Mouse (Mus musculus): ENCODE results near the gene Cwc27. TPM values are rescaled to one million over a fixed set of nuclear protein-coding genes. Genes with fewer than 3 reads are reported as not detected.

Cwc27 gene
- polyA plus RNA-seq, 1 experiment from 2014 or later, result 28.6 TPM

DNA sequence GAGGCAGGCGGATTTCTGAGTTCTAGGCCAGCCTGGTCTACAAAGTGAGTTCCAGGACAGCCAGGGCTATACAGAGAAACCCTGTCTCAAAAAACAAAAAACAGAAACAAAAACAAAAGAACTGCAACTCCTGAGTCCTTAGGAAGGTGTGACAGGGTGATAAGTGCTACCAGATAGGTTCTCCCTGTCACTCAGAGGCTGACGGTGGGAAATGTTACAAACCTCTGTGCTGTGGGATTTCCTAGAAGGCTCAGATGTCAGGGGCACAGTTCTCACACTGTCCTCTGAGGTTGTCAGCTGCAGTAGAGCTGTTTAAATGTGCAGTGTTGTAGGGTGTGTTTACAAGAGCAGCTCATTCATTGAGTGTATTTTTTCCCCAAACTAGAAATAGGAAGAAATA, 8.5 kb upstream of the Cwc27 start:
- peaks cover 13% of the 10 kb centered on the region for H3K36me3 ChIP-seq (ENCODE audit: control insufficient read depth, insufficient read depth)
- no peak overlapping the region for H3K4me2 ChIP-seq (ENCODE audit: low read length)
- H3K9ac ChIP-seq (replicated peaks; ENCODE audit: low read depth, low read length), result no peak overlapping the region
- H3K9me3 ChIP-seq (ENCODE audit: control insufficient read depth, low read length), result no peaks in the 10 kb centered on the region
- H3K4me1 ChIP-seq (replicated peaks; ENCODE audit: control insufficient read depth, insufficient read depth, low read length), result peaks cover 6% of the 10 kb centered on the region; the same call in 1 of the 2 replicates
- no peak overlapping the region for H3K4me3 ChIP-seq (replicated peaks; ENCODE audit: low read length)
- no peak for ATAC-seq
- 88% methylated on average over 2 of the region's 2 CpGs for whole genome bisulfite sequencing
- H3K27ac ChIP-seq (ENCODE audit: low read length), result no peak overlapping the region
- no peaks in the 10 kb centered on the region for H3K27me3 ChIP-seq (replicated peaks; ENCODE audit: control insufficient read depth, insufficient read depth, low read length)

DNA sequence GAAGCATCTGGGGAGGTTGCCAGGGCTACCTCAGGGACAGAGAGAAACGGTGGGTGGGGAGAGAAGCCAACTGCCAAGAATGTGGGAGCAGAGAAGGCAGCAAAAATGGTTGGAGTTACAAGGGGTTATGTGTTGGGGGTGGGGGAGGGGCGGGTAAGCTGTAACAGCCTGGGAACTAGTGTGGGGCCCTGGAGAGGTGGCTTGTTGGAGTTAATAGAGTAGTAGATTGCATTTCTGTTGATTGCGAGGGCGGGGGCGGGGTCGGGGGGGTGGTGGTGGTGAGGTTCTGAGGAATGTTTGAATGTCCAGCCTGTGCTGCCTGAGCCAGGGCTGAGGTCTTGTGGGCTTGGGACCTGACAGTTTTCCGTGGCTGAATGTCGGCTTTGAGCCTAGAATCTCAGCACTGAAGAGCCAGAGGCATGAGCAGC, 5.5 kb upstream of the Cwc27 start:
- H3K4me2 ChIP-seq (ENCODE audit: low read length), result no peak overlapping the region
- no peak for ATAC-seq
- H3K9ac ChIP-seq (replicated peaks; ENCODE audit: low read depth, low read length), result no peak overlapping the region
- WGBS, result 42% methylated on average over 8 of the region's 8 CpGs
- no peaks in the 10 kb centered on the region for H3K9me3 ChIP-seq (ENCODE audit: control insufficient read depth, low read length)
- no peak overlapping the region for H3K4me3 ChIP-seq (replicated peaks; ENCODE audit: low read length)
- no peak overlapping the region for H3K27ac ChIP-seq (ENCODE audit: low read length)
- H3K27me3 ChIP-seq (replicated peaks; ENCODE audit: control insufficient read depth, insufficient read depth, low read length), result no peaks in the 10 kb centered on the region
- peaks cover 16% of the 10 kb centered on the region for H3K4me1 ChIP-seq (replicated peaks; ENCODE audit: control insufficient read depth, insufficient read depth, low read length)
- no peaks in the 10 kb centered on the region for H3K36me3 ChIP-seq (ENCODE audit: control insufficient read depth, insufficient read depth)

DNA sequence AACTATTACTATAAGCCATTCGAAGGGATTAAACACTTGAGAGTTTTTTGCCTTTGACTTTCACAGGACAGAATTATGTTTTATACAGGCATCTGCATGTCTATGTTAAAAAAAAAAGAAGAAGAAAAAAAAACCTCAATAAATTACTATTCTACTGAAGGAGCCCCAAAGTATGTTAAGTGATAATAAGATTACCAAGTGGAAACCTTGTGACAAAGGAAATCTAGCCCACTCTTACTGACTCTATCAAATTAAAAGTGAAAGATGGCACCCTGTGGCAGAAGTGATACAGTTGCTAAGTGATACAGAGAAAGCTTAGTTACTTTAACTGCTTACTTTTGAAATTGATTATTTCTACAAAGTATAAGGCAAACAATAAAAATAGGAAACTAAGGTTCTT, 5.0 kb upstream of the Cwc27 start:
- Histone ChIP-seq H3K4me1 (replicated peaks; ENCODE audit: control insufficient read depth, insufficient read depth, low read length) (peaks cover 17% of the 10 kb centered on the region), H3K36me3 (ENCODE audit: control insufficient read depth, insufficient read depth) (no peaks in the 10 kb centered on the region), H3K9ac (replicated peaks; ENCODE audit: low read depth, low read length) (no peak overlapping the region), H3K27me3 (replicated peaks; ENCODE audit: control insufficient read depth, insufficient read depth, low read length) (no peaks in the 10 kb centered on the region), H3K27ac (ENCODE audit: low read length) (no peak overlapping the region), H3K4me2 (ENCODE audit: low read length) (no peak overlapping the region), H3K4me3 (replicated peaks; ENCODE audit: low read length) (no peak overlapping the region), H3K9me3 (ENCODE audit: control insufficient read depth, low read length) (no peaks in the 10 kb centered on the region)
- ATAC-seq, result no peak
- 89% methylated on average over 1 of the region's 1 CpGs for WGBS

DNA sequence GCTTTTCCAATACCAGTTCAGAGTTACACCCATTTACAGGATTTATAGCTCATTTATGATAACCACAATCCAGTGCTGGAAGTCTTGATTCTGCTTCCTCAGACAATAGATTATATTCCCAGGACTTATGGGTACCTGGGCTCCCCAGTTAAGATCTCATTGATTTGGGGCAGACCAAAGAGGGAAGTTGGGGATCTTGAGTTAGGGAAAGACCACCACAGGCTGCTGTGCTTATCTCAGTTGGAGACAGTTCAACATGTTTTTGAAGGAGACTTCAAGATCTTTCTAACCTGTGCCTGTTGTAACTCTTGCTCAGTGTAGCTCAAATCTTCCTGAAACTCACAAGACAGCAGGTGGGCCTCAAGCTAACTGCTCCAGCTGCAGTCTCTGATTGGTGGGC, 4.2 kb upstream of the Cwc27 start:
- Histone ChIP-seq H3K4me1 (replicated peaks; ENCODE audit: control insufficient read depth, insufficient read depth, low read length) (peaks cover 18% of the 10 kb centered on the region), H3K4me3 (replicated peaks; ENCODE audit: low read length) (no peak overlapping the region), H3K27ac (ENCODE audit: low read length) (no peak overlapping the region), H3K9me3 (ENCODE audit: control insufficient read depth, low read length) (no peaks in the 10 kb centered on the region), H3K36me3 (ENCODE audit: control insufficient read depth, insufficient read depth) (no peaks in the 10 kb centered on the region), H3K4me2 (ENCODE audit: low read length) (no peak overlapping the region), H3K9ac (replicated peaks; ENCODE audit: low read depth, low read length) (no peak overlapping the region), H3K27me3 (replicated peaks; ENCODE audit: control insufficient read depth, insufficient read depth, low read length) (no peaks in the 10 kb centered on the region)
- ATAC-seq, result no peak

DNA sequence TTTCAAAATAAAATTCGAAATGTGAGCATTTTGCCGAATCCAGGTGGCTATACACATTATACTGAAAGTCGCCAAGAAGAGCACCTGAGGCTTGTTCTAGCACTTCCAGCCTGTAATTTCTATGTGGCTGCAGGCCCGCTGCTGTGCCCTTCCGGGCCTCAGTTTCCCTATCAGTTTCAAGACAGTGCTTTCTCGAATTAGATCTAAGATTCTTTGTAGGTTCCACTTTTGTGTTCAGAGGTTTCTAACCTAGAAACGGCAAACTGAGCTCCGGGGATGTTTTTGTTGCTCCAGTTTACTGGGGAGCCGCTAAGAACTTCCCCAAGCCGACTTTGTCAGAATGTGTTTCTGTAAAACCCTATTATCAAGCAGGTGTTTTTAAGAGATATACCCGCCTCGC, 754 bp upstream of the Cwc27 start:
- Histone ChIP-seq H3K27me3 (replicated peaks; ENCODE audit: control insufficient read depth, insufficient read depth, low read length) (no peaks in the 10 kb centered on the region), H3K36me3 (ENCODE audit: control insufficient read depth, insufficient read depth) (no peaks in the 10 kb centered on the region), H3K9me3 (ENCODE audit: control insufficient read depth, low read length) (no peaks in the 10 kb centered on the region), H3K9ac (replicated peaks; ENCODE audit: low read depth, low read length) (peak overlapping the region; percentile 89), H3K4me2 (ENCODE audit: low read length) (peak overlapping the region; percentile 82), H3K27ac (ENCODE audit: low read length) (no peak overlapping the region), H3K4me1 (replicated peaks; ENCODE audit: control insufficient read depth, insufficient read depth, low read length) (peaks cover 24% of the 10 kb centered on the region), H3K4me3 (replicated peaks; ENCODE audit: low read length) (peak overlapping the region; percentile 66)
- WGBS, result 53% methylated on average over 12 of the region's 12 CpGs
- ATAC-seq, result no peak

DNA sequence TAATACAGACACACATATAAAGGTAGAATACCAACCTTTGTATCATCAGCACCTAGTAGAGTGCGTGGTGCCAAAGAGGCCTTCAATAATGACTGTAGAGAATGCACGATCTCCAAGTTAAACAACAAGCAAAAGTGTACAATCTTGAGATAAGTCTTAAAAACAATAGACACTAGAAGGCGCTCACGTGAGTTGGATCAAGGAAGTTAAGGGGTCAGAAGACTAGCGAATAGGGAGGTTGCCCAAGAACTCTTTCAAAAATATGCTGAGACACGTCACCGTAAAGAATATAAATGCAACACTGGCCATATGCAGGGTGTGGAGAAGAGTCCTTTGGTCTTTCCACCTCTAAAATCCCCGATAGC, 690 bp downstream of the Cwc27 start:
- peak overlapping the region; percentile 66 for H3K4me3 ChIP-seq (replicated peaks; ENCODE audit: low read length)
- H3K4me1 ChIP-seq (replicated peaks; ENCODE audit: control insufficient read depth, insufficient read depth, low read length), result peaks cover 19% of the 10 kb centered on the region
- no peaks in the 10 kb centered on the region for H3K9me3 ChIP-seq (ENCODE audit: control insufficient read depth, low read length)
- H3K9ac ChIP-seq (replicated peaks; ENCODE audit: low read depth, low read length), result peak overlapping the region; percentile 89
- 7% methylated on average over 8 of the region's 8 CpGs for WGBS
- H3K27me3 ChIP-seq (replicated peaks; ENCODE audit: control insufficient read depth, insufficient read depth, low read length), result no peaks in the 10 kb centered on the region
- H3K36me3 ChIP-seq (ENCODE audit: control insufficient read depth, insufficient read depth), result no peaks in the 10 kb centered on the region
- H3K27ac ChIP-seq (ENCODE audit: low read length), result peak overlapping the region; percentile 83; the same call in 1 of the 2 replicates
- peak overlapping the region; percentile 82 for H3K4me2 ChIP-seq (ENCODE audit: low read length)
- ATAC-seq, result 0 out of 2 replicates have a peak, but pooled peaks have one; percentile 0

DNA sequence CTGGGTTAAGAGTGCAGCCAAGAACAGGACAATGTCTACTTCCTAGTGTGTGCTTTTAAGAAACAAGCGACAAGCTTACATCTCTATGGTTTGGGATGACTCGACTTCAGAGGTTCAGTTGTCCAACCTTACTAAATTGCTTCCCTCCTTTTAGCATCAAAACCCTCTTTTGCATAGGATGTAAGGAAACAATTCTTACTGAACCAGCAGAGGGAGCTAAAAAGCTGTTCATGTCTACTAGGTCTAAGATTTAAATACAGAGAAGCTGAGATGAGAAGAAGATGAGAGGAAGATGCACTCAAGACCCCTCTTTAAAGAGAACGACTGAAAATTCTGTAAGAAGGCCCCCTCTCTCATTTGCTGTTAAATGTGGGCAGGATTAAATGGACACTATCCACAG, 11.3 kb downstream of the Cwc27 start:
- Histone ChIP-seq H3K9me3 (ENCODE audit: control insufficient read depth, low read length) (no peaks in the 10 kb centered on the region), H3K4me1 (replicated peaks; ENCODE audit: control insufficient read depth, insufficient read depth, low read length) (no peaks in the 10 kb centered on the region), H3K4me2 (ENCODE audit: low read length) (no peak overlapping the region), H3K9ac (replicated peaks; ENCODE audit: low read depth, low read length) (no peak overlapping the region), H3K27ac (ENCODE audit: low read length) (no peak overlapping the region), H3K27me3 (replicated peaks; ENCODE audit: control insufficient read depth, insufficient read depth, low read length) (no peaks in the 10 kb centered on the region), H3K4me3 (replicated peaks; ENCODE audit: low read length) (no peak overlapping the region), H3K36me3 (ENCODE audit: control insufficient read depth, insufficient read depth) (peaks cover 9% of the 10 kb centered on the region)
- 0 out of 2 replicates have a peak, but pooled peaks have one; percentile 45 for ATAC-seq
- 52% methylated on average over 3 of the region's 3 CpGs for WGBS

DNA sequence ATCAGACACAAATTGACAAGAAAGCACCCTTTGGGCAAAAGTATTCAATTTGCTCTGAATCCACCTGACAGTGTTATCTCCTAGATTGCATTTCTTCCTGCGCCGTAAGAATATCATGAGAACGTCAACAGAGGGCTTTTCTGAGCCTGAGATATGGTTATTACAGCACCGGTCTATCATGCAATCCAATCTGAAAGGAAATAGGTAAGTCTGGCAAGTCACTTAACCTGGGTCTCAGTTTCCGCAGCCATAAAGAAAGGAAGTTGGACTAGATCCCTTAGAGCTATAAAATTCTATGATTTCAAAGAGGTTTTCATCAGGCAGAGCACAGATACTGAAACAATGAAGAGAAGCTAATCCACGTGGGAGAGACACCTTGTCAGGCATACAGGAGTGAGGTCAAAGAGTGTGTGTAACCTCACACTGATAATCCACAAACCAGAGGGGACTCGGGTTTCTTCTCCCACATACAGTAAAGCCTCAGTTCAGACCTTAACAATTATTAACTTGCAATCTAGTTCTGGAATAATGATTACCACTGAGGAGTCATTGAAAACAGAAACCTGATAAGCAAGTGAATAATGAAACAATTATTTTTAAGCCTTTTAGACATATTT, 17.3 kb downstream of the Cwc27 start:
- H3K4me3 ChIP-seq (replicated peaks; ENCODE audit: low read length), result no peak overlapping the region
- no peaks in the 10 kb centered on the region for H3K9me3 ChIP-seq (ENCODE audit: control insufficient read depth, low read length)
- H3K27ac ChIP-seq (ENCODE audit: low read length), result no peak overlapping the region
- no peak overlapping the region for H3K9ac ChIP-seq (replicated peaks; ENCODE audit: low read depth, low read length)
- 90% methylated on average over 7 of the region's 7 CpGs for WGBS
- H3K4me2 ChIP-seq (ENCODE audit: low read length), result no peak overlapping the region
- H3K27me3 ChIP-seq (replicated peaks; ENCODE audit: control insufficient read depth, insufficient read depth, low read length), result no peaks in the 10 kb centered on the region
- H3K36me3 ChIP-seq (ENCODE audit: control insufficient read depth, insufficient read depth), result peaks cover 10% of the 10 kb centered on the region; the same call in 1 of the 2 replicates
- ATAC-seq, result no peak
- H3K4me1 ChIP-seq (replicated peaks; ENCODE audit: control insufficient read depth, insufficient read depth, low read length), result no peaks in the 10 kb centered on the region

DNA sequence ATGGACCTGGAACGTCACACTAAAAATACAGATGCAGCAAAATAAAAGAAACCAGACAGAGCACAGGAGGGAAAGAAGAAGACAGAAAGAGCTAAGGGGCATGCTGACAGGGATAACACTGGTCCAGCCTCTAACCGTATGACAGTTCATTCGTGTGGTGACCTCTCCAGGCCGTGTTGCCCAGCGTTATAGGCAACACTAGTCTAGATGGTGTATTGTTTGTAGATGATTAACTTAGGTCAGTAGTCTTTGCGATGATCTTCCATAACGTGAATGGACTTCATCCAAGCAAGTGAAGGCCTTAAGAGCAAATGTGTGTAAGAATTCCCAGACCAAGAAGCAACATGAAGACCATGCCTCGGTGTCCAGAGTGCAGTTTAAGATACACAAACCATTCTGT, 17.9 kb downstream of the Cwc27 start:
- no peaks in the 10 kb centered on the region for H3K27me3 ChIP-seq (replicated peaks; ENCODE audit: control insufficient read depth, insufficient read depth, low read length)
- 96% methylated on average over 8 of the region's 8 CpGs for WGBS
- no peak overlapping the region for H3K9ac ChIP-seq (replicated peaks; ENCODE audit: low read depth, low read length)
- H3K36me3 ChIP-seq (ENCODE audit: control insufficient read depth, insufficient read depth), result peaks cover 10% of the 10 kb centered on the region; the same call in 1 of the 2 replicates
- ATAC-seq, result no peak
- H3K4me1 ChIP-seq (replicated peaks; ENCODE audit: control insufficient read depth, insufficient read depth, low read length), result no peaks in the 10 kb centered on the region
- no peak overlapping the region for H3K4me2 ChIP-seq (ENCODE audit: low read length)
- H3K27ac ChIP-seq (ENCODE audit: low read length), result no peak overlapping the region
- H3K4me3 ChIP-seq (replicated peaks; ENCODE audit: low read length), result no peak overlapping the region
- H3K9me3 ChIP-seq (ENCODE audit: control insufficient read depth, low read length), result no peaks in the 10 kb centered on the region

DNA sequence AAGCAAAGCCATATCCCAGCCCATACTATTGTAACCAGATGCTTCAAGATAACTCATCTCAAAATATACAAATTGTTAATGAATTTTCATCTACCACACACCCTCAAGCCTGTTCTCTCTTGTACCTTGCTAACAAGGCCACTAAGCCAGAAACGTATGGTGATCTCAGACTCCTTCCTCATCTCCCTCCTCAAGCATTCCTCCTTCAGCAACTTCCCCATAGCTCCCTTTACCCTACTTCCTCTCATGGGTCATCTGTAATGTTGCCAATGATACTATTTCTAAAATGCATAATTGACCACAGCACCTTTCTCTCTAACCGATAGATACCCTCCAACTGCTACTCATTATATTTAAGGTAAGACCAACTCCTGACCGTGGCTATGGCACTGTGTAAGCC, 22.5 kb downstream of the Cwc27 start:
- Histone ChIP-seq H3K27me3 (replicated peaks; ENCODE audit: control insufficient read depth, insufficient read depth, low read length) (no peaks in the 10 kb centered on the region), H3K4me1 (replicated peaks; ENCODE audit: control insufficient read depth, insufficient read depth, low read length) (no peaks in the 10 kb centered on the region), H3K9ac (replicated peaks; ENCODE audit: low read depth, low read length) (no peak overlapping the region), H3K4me2 (ENCODE audit: low read length) (no peak overlapping the region), H3K36me3 (ENCODE audit: control insufficient read depth, insufficient read depth) (peaks cover 10% of the 10 kb centered on the region), H3K9me3 (ENCODE audit: control insufficient read depth, low read length) (no peaks in the 10 kb centered on the region), H3K4me3 (replicated peaks; ENCODE audit: low read length) (no peak overlapping the region), H3K27ac (ENCODE audit: low read length) (no peak overlapping the region)
- WGBS, result 95% methylated on average over 3 of the region's 3 CpGs
- ATAC-seq, result no peak
